Mouse (Mus musculus) heart, embryonic 11.5 days (tissue): ENCODE results near the gene Brd7. TPM values are rescaled to one million over a fixed set of nuclear protein-coding genes. Genes with fewer than 3 reads are reported as not detected.

Experiments
- ATAC-seq: fragments of 200-750 bp; cut with Nextera tagmentation; replicated peaks from 2 replicates; pipeline ENCODE4 v1.8.0; 2017; ENCODE audit warnings: moderate library complexity; ENCODE audit not compliant: insufficient number of reproducible peaks, low FRiP score, low TSS enrichment
- H3K27ac ChIP-seq: fragments of 300-500 bp; sonication (generic); 2 replicates; pipeline ENCODE4 v1.5.1; 2014; ENCODE audit warnings: mild to moderate bottlenecking, low read depth, low read length
- H3K27me3 ChIP-seq: fragments of 300-500 bp; sonication (generic); 2 replicates; pipeline ENCODE4 v1.6.1; 2014; ENCODE audit warnings: mild to moderate bottlenecking, low read length, mixed read lengths; ENCODE audit not compliant: control insufficient read depth, insufficient read depth
- H3K36me3 ChIP-seq: fragments of 300-500 bp; sonication (generic); 2 replicates; pipeline ENCODE4 v1.6.1; 2014; ENCODE audit warnings: mild to moderate bottlenecking, low read length, moderate library complexity, mixed read lengths; ENCODE audit not compliant: control insufficient read depth, insufficient read depth
- H3K4me1 ChIP-seq: fragments of 300-500 bp; sonication (generic); 2 replicates; pipeline ENCODE4 v1.6.1; 2014; ENCODE audit warnings: low read length; ENCODE audit not compliant: control insufficient read depth, insufficient read depth
- H3K4me2 ChIP-seq: fragments of 300-500 bp; sonication (generic); 2 replicates; pipeline ENCODE4 v1.6.1; 2014; ENCODE audit warnings: mild to moderate bottlenecking, moderate library complexity
- H3K4me3 ChIP-seq: fragments of 300-500 bp; sonication (generic); 2 replicates; pipeline ENCODE4 v1.5.1; 2014; ENCODE audit warnings: low read depth, low read length
- H3K9ac ChIP-seq: fragments of 300-500 bp; sonication (generic); 2 replicates; pipeline ENCODE4 v1.6.1; 2014; ENCODE audit warnings: mild to moderate bottlenecking, low read depth, low read length, moderate library complexity
- H3K9me3 ChIP-seq: fragments of 300-500 bp; sonication (generic); replicated peaks from 2 replicates; pipeline ENCODE4 v1.6.1; 2016; ENCODE audit warnings: low read length; ENCODE audit not compliant: control insufficient read depth
- WGBS: fragments of 180-500 bp; shearing (Covaris S2); extraction: QIAGEN DNeasy Blood & Tissue Kit; methylation state at CpG from one replicate; pipeline ENCODE4 v1.1.7; 2014; ENCODE audit not compliant: insufficient replicate concordance; 5-methylcytosine and 5-hydroxymethylcytosine counted together
- polyA plus RNA-seq: library from polyadenylated mRNA; unstranded; fragments of >200 nt; fragmentation: Nextera tagmentation; extraction: Ambion mirVana; gene quantifications from 2 replicates; pipeline ENCODE4 v1.2.1, GENCODE M21; 2014

Gene Brd7
- 73.3 and 79.7 TPM in 2 replicates for polyA plus RNA-seq

DNA sequence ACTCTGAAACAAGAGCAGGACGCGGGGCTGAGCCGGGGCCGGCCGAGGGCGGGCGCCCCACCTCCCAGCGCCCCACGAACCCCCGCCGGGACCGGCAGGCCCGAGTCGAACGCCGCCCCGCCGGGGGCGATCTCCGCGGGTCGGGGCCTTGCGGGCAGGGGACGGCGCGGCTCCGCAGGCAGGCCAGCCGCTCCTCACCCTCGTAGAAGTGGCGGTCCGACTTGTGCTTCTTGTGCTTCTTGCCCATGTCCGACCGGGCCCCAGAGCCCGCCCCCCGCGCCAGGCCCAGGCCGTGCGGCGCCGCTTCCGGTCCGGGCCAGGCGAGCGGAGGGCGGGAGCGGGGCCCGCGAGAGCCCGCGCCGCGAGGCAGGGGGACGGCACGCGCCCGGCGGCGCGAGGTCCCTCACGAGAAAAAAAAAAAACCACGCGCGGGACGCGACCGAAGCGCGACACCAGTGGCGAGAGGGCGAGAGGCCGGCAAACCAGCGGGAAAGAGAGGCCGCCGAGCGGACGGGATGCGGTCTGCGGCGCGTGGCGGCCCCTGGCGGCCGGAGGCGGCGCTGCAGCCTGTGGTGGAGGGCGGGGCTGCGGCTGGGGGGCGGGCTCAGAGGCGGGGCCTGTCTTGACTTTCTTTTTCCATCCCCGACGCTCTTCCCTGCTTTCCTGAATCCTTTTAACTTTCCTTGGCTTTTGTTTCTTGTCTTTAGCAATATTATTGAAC is at the start of gene Brd7:
TSS of gene Brd7 (minus strand) at position 487 of the 721 bp plus-strand sequence.
- peak within 1 kb of the TSS; percentile 89 for H3K4me2 ChIP-seq
- peak within 1 kb of the TSS; percentile 97 for H3K4me3 ChIP-seq
- H3K9ac ChIP-seq: peak within 1 kb of the TSS; percentile 97
- no peaks in the 10 kb centered on the region for H3K9me3 ChIP-seq
- under 1% methylated on average over 70 of the region's 91 CpGs for WGBS
- H3K27me3 ChIP-seq: no peaks in the 10 kb centered on the region
- peaks cover 10% of the 10 kb centered on the region for H3K36me3 ChIP-seq
- peak; percentile 82 for ATAC-seq
- peaks cover 11% of the 10 kb centered on the region for H3K4me1 ChIP-seq
- peak within 1 kb of the TSS; percentile 86 for H3K27ac ChIP-seq

DNA sequence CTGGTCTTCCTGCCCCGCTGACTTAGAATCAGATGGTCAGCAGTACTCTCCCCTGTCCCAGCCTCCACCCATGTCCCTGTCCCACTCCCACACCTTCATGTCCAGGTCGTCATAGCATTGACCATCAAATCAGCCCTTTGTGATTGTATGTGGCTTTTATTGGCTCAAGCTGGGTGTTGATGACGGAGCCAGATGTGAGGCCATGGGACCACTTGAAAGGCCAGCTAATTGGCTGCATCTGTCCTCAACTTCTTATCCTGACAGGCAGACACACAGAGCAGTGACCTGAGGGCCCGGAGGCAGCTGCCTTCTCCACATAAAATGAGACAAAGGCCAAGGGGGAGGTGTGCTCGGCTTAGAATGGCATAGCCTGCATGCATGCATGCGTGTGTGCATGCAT is 49.5 kb upstream of the Brd7 start:
- 54% methylated on average over 6 of the region's 6 CpGs for WGBS
- peaks cover 4% of the 10 kb centered on the region; the same call in 1 of the 2 replicates for H3K4me1 ChIP-seq
- H3K27ac ChIP-seq: no peak overlapping the region

GRCm38 (mm10) chr8:88409401-88409940 is 47.5 kb upstream of the Brd7 start:
- no peaks in the 10 kb centered on the region for H3K9me3 ChIP-seq
- WGBS: 29% methylated on average over 11 of the region's 11 CpGs
- no peaks in the 10 kb centered on the region for H3K27me3 ChIP-seq
- H3K4me3 ChIP-seq: peak overlapping the region; percentile 30
- 0 out of 2 replicates have a peak, but pooled peaks have one; percentile 52 for ATAC-seq
- peak overlapping the region; percentile 60 for H3K4me2 ChIP-seq
- H3K4me1 ChIP-seq: peaks cover 4% of the 10 kb centered on the region; the same call in 1 of the 2 replicates
- no peaks in the 10 kb centered on the region for H3K36me3 ChIP-seq
- H3K27ac ChIP-seq: no peak overlapping the region
- H3K9ac ChIP-seq: peak overlapping the region; percentile 52; the same call in 1 of the 2 replicates

More for the DNA sequence above, 49.5 kb upstream of the Brd7 start:
- Histone ChIP-seq H3K27me3 (no peaks in the 10 kb centered on the region), H3K9ac (no peak overlapping the region), H3K36me3 (no peaks in the 10 kb centered on the region), H3K4me3 (no peak overlapping the region), H3K4me2 (no peak overlapping the region), H3K9me3 (no peaks in the 10 kb centered on the region)
- ATAC-seq: no peak

- Histone ChIP-seq H3K4me1 (peaks cover 4% of the 10 kb centered on the region; the same call in 1 of the 2 replicates), H3K36me3 (no peaks in the 10 kb centered on the region), H3K4me3 (no peak overlapping the region), H3K9me3 (no peaks in the 10 kb centered on the region), H3K27me3 (no peaks in the 10 kb centered on the region), H3K27ac (no peak overlapping the region), H3K9ac (no peak overlapping the region), H3K4me2 (no peak overlapping the region)
- WGBS: 90% methylated on average over 6 of the region's 6 CpGs
- ATAC-seq: no peak
Measured at GRCm38 (mm10) chr8:88407716-88408115, 45.7 kb upstream of the Brd7 start.

DNA sequence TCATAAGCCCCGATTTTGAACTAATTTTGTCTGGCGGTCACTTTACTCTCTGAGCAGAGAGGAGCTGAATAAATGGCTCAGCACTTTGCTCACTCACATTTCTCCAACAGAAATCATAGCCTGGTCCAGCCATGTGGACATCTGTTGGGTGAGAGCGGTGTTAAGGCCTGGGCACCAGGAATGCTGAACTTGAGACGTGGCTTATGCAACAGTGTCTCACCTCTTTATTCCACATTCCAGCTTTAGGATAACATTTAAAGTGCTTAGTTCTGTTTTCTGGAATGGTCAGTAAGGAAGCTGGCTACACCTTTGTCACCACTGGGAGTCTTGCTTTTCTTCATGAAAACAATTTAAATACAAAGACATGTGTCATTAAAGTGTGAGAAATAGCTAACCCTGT is 36.1 kb upstream of the Brd7 start:
- Histone ChIP-seq H3K4me1 (no peaks in the 10 kb centered on the region), H3K27ac (no peak overlapping the region), H3K4me3 (no peak overlapping the region), H3K27me3 (no peaks in the 10 kb centered on the region), H3K9ac (no peak overlapping the region), H3K36me3 (no peaks in the 10 kb centered on the region), H3K9me3 (no peaks in the 10 kb centered on the region), H3K4me2 (no peak overlapping the region)
- no peak for ATAC-seq
- 84% methylated on average over 4 of the region's 4 CpGs for WGBS

- H3K27ac ChIP-seq: no peak overlapping the region
- no peaks in the 10 kb centered on the region; the same call in 1 of the 2 replicates for H3K9me3 ChIP-seq
- no peak overlapping the region for H3K9ac ChIP-seq
- H3K4me1 ChIP-seq: no peaks in the 10 kb centered on the region
- H3K4me3 ChIP-seq: no peak overlapping the region
- no peaks in the 10 kb centered on the region for H3K36me3 ChIP-seq
- 80% methylated on average over 3 of the region's 3 CpGs for WGBS
- H3K27me3 ChIP-seq: no peaks in the 10 kb centered on the region
- ATAC-seq: no peak
- no peak overlapping the region for H3K4me2 ChIP-seq
Measured at GRCm38 (mm10) chr8:88393298-88393697, 31.3 kb upstream of the Brd7 start.

GRCm38 (mm10) chr8:88390749-88391148 is 28.8 kb upstream of the Brd7 start:
- Histone ChIP-seq H3K9me3 (no peaks in the 10 kb centered on the region; the same call in 1 of the 2 replicates), H3K9ac (no peak overlapping the region), H3K27me3 (no peaks in the 10 kb centered on the region), H3K4me3 (no peak overlapping the region), H3K27ac (no peak overlapping the region), H3K4me1 (no peaks in the 10 kb centered on the region), H3K36me3 (no peaks in the 10 kb centered on the region), H3K4me2 (no peak overlapping the region)
- 91% methylated on average over 1 of the region's 1 CpGs for WGBS
- no peak for ATAC-seq

- no peak overlapping the region for H3K9ac ChIP-seq
- H3K27me3 ChIP-seq: no peaks in the 10 kb centered on the region
- H3K4me2 ChIP-seq: no peak overlapping the region
- H3K27ac ChIP-seq: no peak overlapping the region
- no peaks in the 10 kb centered on the region; the same call in 1 of the 2 replicates for H3K9me3 ChIP-seq
- WGBS: 63% methylated on average over 7 of the region's 7 CpGs
- no peak for ATAC-seq
- H3K4me1 ChIP-seq: no peaks in the 10 kb centered on the region
- H3K4me3 ChIP-seq: no peak overlapping the region
- H3K36me3 ChIP-seq: no peaks in the 10 kb centered on the region
Measured at GRCm38 (mm10) chr8:88388691-88389239, 26.8 kb upstream of the Brd7 start.
